Mouse (Mus musculus) lung, embryonic 15.5 days (tissue): Measurements from ENCODE around the gene Pold3. TPM values are rescaled to one million over a fixed set of nuclear protein-coding genes. Genes with fewer than 3 reads are reported as not detected.

Source experiments
- ATAC-seq: fragments of 200-750 bp; cut with Nextera tagmentation; 2 replicates; pipeline ENCODE4 v1.8.0; 2017; ENCODE audit warnings: moderate number of reproducible peaks, borderline replicate concordance; ENCODE audit not compliant: low FRiP score, low TSS enrichment; ENCODE audit errors: extremely low read depth
- H3K27ac ChIP-seq: fragments of 300-500 bp; sonication (generic); 2 replicates; pipeline ENCODE4 v1.5.1; 2015; ENCODE audit warnings: moderate library complexity, mild to moderate bottlenecking, inconsistent platforms
- H3K27me3 ChIP-seq: fragments of 300-500 bp; sonication (generic); 2 replicates; pipeline ENCODE4 v1.6.1; 2015; ENCODE audit warnings: inconsistent platforms
- H3K36me3 ChIP-seq: fragments of 300-500 bp; sonication (generic); 2 replicates; pipeline ENCODE4 v1.6.1; 2015; ENCODE audit warnings: inconsistent platforms
- H3K4me1 ChIP-seq: fragments of 300-500 bp; sonication (generic); 2 replicates; pipeline ENCODE4 v1.6.1; 2015; ENCODE audit warnings: inconsistent platforms
- H3K4me2 ChIP-seq: fragments of 300-500 bp; sonication (generic); 2 replicates; pipeline ENCODE4 v1.6.1; 2015; ENCODE audit warnings: inconsistent platforms, mild to moderate bottlenecking, moderate library complexity
- H3K4me3 ChIP-seq: fragments of 300-500 bp; sonication (generic); 2 replicates; pipeline ENCODE4 v1.5.1; 2015; ENCODE audit warnings: mild to moderate bottlenecking, inconsistent platforms
- H3K9ac ChIP-seq: fragments of 300-500 bp; sonication (generic); 2 replicates; pipeline ENCODE4 v1.6.1; 2015; ENCODE audit warnings: inconsistent platforms
- H3K9me3 ChIP-seq: fragments of 300-500 bp; sonication (generic); 2 replicates; pipeline ENCODE4 v1.6.1; 2016; ENCODE audit warnings: inconsistent platforms
- WGBS: fragments of 180-500 bp; shearing (Covaris S2); methylation state at CpG from one replicate; pipeline ENCODE4 v1.1.7; 2015; 5-methylcytosine and 5-hydroxymethylcytosine counted together
- polyA plus RNA-seq: library from polyadenylated mRNA; unstranded; fragments of >200 nt; fragmentation: Nextera tagmentation; extraction: Ambion mirVana; gene quantifications from 2 replicates; pipeline ENCODE4 v1.2.1, GENCODE M21; 2015

Gene Pold3
- polyA plus RNA-seq, 1 experiment from 2014 or later: 62.2 TPM

GRCm38 (mm10) chr7:100051904-100052303, 69.5 kb downstream of the Pold3 start:
- Histone ChIP-seq H3K9ac (no peak overlapping the region), H3K36me3 (no peaks in the 10 kb centered on the region), H3K27me3 (no peaks in the 10 kb centered on the region), H3K4me1 (no peaks in the 10 kb centered on the region), H3K4me3 (no peak overlapping the region), H3K4me2 (no peak overlapping the region), H3K27ac (no peak overlapping the region), H3K9me3 (no peaks in the 10 kb centered on the region)
- no peak for ATAC-seq
- WGBS: 71% methylated on average over 4 of the region's 4 CpGs

DNA sequence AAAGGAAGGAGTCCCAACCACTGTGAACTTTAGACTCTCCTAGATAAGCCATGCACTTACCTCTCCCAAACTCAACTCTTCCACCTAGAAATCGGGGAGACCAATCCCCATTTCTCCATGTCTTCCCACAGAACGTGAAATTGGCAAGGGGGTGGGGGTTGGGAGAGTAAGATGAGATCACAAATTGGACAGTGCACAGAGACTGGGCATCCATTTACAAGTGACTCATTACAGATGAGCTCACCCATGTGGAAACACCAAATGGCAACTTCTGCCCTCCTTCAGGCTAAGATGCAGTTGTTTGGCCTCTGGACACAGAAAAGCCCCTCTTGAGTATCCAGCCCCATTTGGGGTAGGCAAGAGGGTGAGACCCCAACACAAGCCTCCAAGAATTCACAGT, 74.9 kb downstream of the Pold3 start:
- Histone ChIP-seq H3K9me3 (no peaks in the 10 kb centered on the region), H3K36me3 (no peaks in the 10 kb centered on the region), H3K27me3 (no peaks in the 10 kb centered on the region), H3K27ac (no peak overlapping the region), H3K4me3 (no peak overlapping the region), H3K4me1 (peaks cover 11% of the 10 kb centered on the region), H3K9ac (no peak overlapping the region), H3K4me2 (no peak overlapping the region)
- 62% methylated on average over 2 of the region's 2 CpGs for WGBS
- ATAC-seq: no peak

DNA sequence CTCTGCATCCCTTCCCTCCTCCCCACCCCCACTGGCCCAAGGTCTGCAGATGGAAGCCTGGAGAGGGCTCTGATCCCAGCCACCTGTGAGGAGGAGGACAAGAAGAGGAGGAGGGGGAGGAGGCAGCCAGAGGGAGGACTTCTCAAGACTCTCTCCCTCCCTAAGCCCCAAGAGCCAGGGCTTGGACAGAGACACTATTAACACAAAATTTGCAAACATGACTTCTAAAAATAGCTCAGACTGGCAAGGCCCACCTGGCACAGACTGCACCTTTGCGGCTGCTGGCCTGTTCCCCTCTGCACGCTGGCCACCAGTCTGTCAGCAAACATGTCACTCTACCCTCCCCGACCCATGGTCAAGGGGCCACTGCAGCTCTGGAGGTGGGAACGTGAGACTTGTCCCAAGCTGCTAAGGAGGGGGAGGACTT, 77.7 kb downstream of the Pold3 start:
- Histone ChIP-seq H3K9ac (no peak overlapping the region), H3K4me2 (no peak overlapping the region), H3K27me3 (no peaks in the 10 kb centered on the region), H3K27ac (no peak overlapping the region), H3K36me3 (no peaks in the 10 kb centered on the region), H3K9me3 (no peaks in the 10 kb centered on the region), H3K4me3 (no peak overlapping the region), H3K4me1 (peaks cover 11% of the 10 kb centered on the region)
- WGBS: 9% methylated on average over 4 of the region's 4 CpGs
- 0 out of 2 replicates have a peak, but pooled peaks have one; percentile 52 for ATAC-seq

GRCm38 (mm10) chr7:100043096-100043495, 78.3 kb downstream of the Pold3 start:
- 82% methylated on average over 5 of the region's 5 CpGs for whole genome bisulfite sequencing
- no peak overlapping the region for H3K27ac ChIP-seq
- H3K4me3 ChIP-seq: no peak overlapping the region
- H3K27me3 ChIP-seq: no peaks in the 10 kb centered on the region
- H3K4me2 ChIP-seq: no peak overlapping the region
- H3K36me3 ChIP-seq: no peaks in the 10 kb centered on the region
- no peak overlapping the region for H3K9ac ChIP-seq
- peaks cover 11% of the 10 kb centered on the region for H3K4me1 ChIP-seq
- H3K9me3 ChIP-seq: no peaks in the 10 kb centered on the region
- ATAC-seq: no peak

- Histone ChIP-seq H3K4me2 (peak overlapping the region; percentile 42), H3K9me3 (no peaks in the 10 kb centered on the region), H3K36me3 (no peaks in the 10 kb centered on the region), H3K27ac (no peak overlapping the region), H3K9ac (no peak overlapping the region), H3K27me3 (no peaks in the 10 kb centered on the region), H3K4me1 (peaks cover 11% of the 10 kb centered on the region), H3K4me3 (no peak overlapping the region)
- ATAC-seq: no peak
- 17% methylated on average over 31 of the region's 31 CpGs for WGBS
These were observed 79.2 kb downstream of the Pold3 start for GRCm38 (mm10) chr7:100042120-100042519.

DNA sequence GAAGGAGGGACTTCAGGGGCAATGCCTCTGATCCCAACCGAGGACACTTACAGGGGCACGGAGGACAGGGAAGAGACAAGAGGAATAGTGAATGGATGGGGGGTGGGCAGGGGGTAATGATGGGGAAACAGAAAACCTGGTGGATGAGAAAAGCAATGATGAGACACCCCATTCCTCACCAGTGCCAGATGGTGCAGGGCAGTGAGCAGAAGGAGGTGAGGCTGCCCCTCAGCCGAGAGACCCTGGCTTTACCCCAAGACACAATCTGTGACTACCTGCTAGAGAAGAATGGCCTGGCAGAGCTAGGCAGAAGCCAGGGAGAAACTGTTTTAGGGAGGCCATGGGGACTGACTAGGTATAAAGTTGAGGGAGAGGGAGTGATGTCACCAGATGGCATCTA, 84.9 kb downstream of the Pold3 start:
- Histone ChIP-seq H3K36me3 (no peaks in the 10 kb centered on the region), H3K4me2 (no peak overlapping the region), H3K4me3 (no peak overlapping the region), H3K27me3 (no peaks in the 10 kb centered on the region), H3K9ac (no peak overlapping the region), H3K4me1 (no peaks in the 10 kb centered on the region), H3K27ac (no peak overlapping the region), H3K9me3 (no peaks in the 10 kb centered on the region)
- ATAC-seq: no peak
- 49% methylated on average over 3 of the region's 3 CpGs for WGBS

DNA sequence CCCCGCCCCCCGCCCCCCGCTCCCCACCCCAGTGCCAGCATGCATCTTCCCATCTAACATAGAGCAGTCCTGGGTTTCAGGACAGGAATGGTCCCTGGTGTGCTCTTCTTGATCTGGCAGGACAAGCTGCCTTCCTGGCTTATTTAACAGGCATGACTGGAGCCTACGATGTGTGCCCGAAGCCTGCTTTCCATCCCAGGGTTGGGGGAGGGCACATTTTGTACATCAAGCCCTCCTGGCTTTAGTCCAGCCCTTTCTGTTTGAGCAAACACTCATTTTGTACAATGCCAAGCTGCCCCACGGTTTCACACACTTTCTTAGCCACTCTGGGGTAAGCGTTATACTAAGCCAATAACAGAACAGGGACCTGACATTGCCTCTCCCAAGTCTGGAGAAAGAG, 85.3 kb downstream of the Pold3 start:
- Histone ChIP-seq H3K36me3 (no peaks in the 10 kb centered on the region), H3K4me2 (no peak overlapping the region)
- WGBS: 55% methylated on average over 7 of the region's 7 CpGs

GRCm38 (mm10) chr7:100034815-100035463, 86.4 kb downstream of the Pold3 start:
- no peak for ATAC-seq

More for the DNA sequence above, 85.3 kb downstream of the Pold3 start:
- H3K9ac ChIP-seq: no peak overlapping the region
- H3K27ac ChIP-seq: no peak overlapping the region
- H3K4me1 ChIP-seq: no peaks in the 10 kb centered on the region
- H3K9me3 ChIP-seq: no peaks in the 10 kb centered on the region
- H3K4me3 ChIP-seq: no peak overlapping the region
- no peak for ATAC-seq
- no peaks in the 10 kb centered on the region for H3K27me3 ChIP-seq

GRCm38 (mm10) chr7:100033672-100034071, 87.7 kb downstream of the Pold3 start:
- Histone ChIP-seq H3K9ac (no peak overlapping the region), H3K36me3 (no peaks in the 10 kb centered on the region), H3K4me1 (no peaks in the 10 kb centered on the region), H3K9me3 (no peaks in the 10 kb centered on the region), H3K4me3 (no peak overlapping the region), H3K27me3 (no peaks in the 10 kb centered on the region), H3K4me2 (no peak overlapping the region), H3K27ac (no peak overlapping the region)
- WGBS: 46% methylated on average over 5 of the region's 5 CpGs
- no peak for ATAC-seq

More at GRCm38 (mm10) chr7:100034815-100035463, 86.4 kb downstream of the Pold3 start:
- 76% methylated on average over 11 of the region's 11 CpGs for WGBS
- H3K4me1 ChIP-seq: no peaks in the 10 kb centered on the region
- no peak overlapping the region for H3K27ac ChIP-seq
- no peaks in the 10 kb centered on the region for H3K27me3 ChIP-seq
- no peaks in the 10 kb centered on the region for H3K9me3 ChIP-seq
- H3K9ac ChIP-seq: no peak overlapping the region
- H3K4me3 ChIP-seq: no peak overlapping the region
- no peaks in the 10 kb centered on the region for H3K36me3 ChIP-seq
- H3K4me2 ChIP-seq: no peak overlapping the region

Other genes with a start within 250 kb of the Pold3 start
- 5.6 and 5.9 TPM in 2 replicates for gene Rnf169, start 141.1 kb downstream of the Pold3 start, polyA plus RNA-seq
- gene Chrdl2, start 115.4 kb downstream of the Pold3 start, polyA plus RNA-seq: not detected in 2 replicates
- gene Lipt2, start 37.7 kb upstream of the Pold3 start, polyA plus RNA-seq: 20.1 and 22.1 TPM in 2 replicates
- 1.5 TPM in 2 replicates for gene Kcne3, start 54.9 kb upstream of the Pold3 start, polyA plus RNA-seq
- gene Pgm2l1, start 105.8 kb upstream of the Pold3 start, polyA plus RNA-seq: 2.2 and 2.4 TPM in 2 replicates
- 14.6 and 16.4 TPM in 2 replicates for gene P4ha3, start 164.0 kb upstream of the Pold3 start, polyA plus RNA-seq